Mouse (Mus musculus): ENCODE measurements at regions not wholly inside any gene's neighbourhood (a gene's known extent, or its start where the extent isn't known, plus 50 kb on each side); places are given as distances from the start of the nearest gene placed in this dataset.

DNA sequence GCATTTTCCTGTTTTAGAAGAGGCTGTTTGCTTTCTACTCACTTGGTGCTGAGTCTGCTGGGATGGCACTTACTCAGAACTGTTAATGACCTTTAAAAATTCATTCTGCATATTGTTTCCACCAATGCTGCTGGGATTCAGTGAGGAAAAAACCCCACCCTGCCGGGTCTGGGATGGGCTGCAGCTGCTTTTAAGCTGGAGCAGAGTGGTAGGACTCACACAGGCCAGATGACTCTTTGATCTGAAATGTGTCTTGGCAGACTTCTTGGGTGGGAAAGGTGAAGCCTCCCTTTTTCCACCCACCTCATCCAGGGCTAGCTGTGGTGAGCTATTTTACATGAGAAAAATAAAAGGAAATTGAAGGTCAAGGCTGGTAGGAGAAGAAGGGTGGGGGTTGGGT is 56.4 kb upstream of the Ddhd1 start:
- H3K36me3 ChIP-seq: no peaks in the 10 kb centered on the region
- DNase-seq (ENCODE audit: low spot score): no peak
- H3K27ac ChIP-seq: no peak overlapping the region
- WGBS: 59% methylated on average over 1 of the region's 1 CpGs
- H3K4me3 ChIP-seq: no peak overlapping the region
- H3K27me3 ChIP-seq (ENCODE audit: insufficient read depth, poor library complexity, severe bottlenecking): no peaks in the 10 kb centered on the region
- no peaks in the 10 kb centered on the region for H3K4me1 ChIP-seq (replicated peaks)
- no peaks in the 10 kb centered on the region for H3K9me3 ChIP-seq

DNA sequence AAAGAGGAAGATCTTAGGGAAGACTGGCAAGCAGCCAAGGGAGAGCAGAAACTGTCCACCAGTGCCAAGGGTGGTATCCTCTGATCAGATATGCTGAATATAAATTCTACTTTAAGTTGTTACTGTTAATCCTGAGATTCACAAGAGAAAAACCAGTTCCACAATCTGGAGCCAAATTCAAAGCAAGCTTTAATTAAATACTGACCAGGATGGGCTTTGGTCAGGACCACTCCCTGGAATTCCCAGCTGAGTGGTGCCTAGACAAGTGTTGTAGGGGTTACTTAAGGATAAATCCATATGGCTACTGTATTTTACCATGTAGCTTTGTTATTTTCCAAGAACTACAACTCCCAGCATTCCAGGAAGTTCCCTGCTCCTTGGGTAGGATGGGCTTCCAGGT is 56.8 kb upstream of the Ddhd1 start:
- H3K4me1 ChIP-seq (replicated peaks): no peaks in the 10 kb centered on the region
- no peak overlapping the region for H3K4me3 ChIP-seq
- H3K9me3 ChIP-seq: no peaks in the 10 kb centered on the region
- H3K27me3 ChIP-seq (ENCODE audit: insufficient read depth, poor library complexity, severe bottlenecking): no peaks in the 10 kb centered on the region
- H3K36me3 ChIP-seq: no peaks in the 10 kb centered on the region
- DNase-seq (ENCODE audit: low spot score): no peak
- H3K27ac ChIP-seq: no peak overlapping the region

DNA sequence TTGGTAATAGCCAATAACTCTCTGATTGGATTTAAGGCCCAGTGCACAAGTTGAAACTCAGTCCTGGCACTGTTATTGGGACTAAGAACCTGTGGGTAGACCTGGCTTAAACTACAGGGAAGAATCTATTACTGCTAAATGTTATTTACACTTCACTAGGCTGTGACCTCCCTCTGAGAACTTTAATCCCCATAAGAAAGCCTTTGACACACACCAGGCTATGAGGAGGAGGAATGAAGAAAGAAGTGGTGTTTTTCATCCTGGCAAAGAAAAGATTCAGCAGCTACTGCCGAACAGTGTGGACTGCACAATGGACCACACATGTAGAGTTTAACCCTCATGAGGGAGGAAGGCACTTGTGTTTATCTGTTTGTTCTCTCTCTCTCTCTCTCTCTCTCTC is 58.2 kb upstream of the Ddhd1 start:
- Histone ChIP-seq H3K36me3 (no peaks in the 10 kb centered on the region), H3K27ac (no peak overlapping the region), H3K4me3 (no peak overlapping the region), H3K4me1 (replicated peaks) (no peaks in the 10 kb centered on the region), H3K9me3 (no peaks in the 10 kb centered on the region), H3K27me3 (ENCODE audit: insufficient read depth, poor library complexity, severe bottlenecking) (no peaks in the 10 kb centered on the region)
- 22% methylated on average over 1 of the region's 1 CpGs for WGBS
- DNase-seq (ENCODE audit: low spot score): no peak

DNA sequence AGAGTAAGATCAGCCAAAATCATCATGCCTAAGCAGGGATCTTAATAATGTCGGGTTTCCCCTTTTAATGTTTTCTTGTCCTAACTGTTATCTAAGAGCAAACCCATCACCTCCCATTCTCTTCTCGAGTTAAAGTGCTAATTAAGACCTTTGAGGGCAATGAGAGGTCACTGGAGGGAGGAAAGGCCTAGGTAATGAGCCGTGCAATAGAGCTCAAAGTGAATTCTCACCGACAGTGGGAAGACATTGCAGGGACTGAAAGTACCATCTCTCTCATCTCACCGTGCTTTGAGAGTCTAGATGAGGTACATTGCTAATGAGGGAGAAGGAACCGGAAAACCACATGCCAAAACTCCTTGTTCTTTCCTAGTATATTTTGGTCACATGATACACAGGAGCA is 64.9 kb upstream of the Ddhd1 start:
- H3K36me3 ChIP-seq: no peaks in the 10 kb centered on the region
- no peaks in the 10 kb centered on the region for H3K9me3 ChIP-seq
- no peak overlapping the region for H3K27ac ChIP-seq
- H3K4me1 ChIP-seq (replicated peaks): no peaks in the 10 kb centered on the region
- no peak overlapping the region for H3K4me3 ChIP-seq
- no peak for DNase-seq (ENCODE audit: low spot score)
- WGBS: 44% methylated on average over 6 of the region's 6 CpGs
- H3K27me3 ChIP-seq (ENCODE audit: insufficient read depth, poor library complexity, severe bottlenecking): no peaks in the 10 kb centered on the region

DNA sequence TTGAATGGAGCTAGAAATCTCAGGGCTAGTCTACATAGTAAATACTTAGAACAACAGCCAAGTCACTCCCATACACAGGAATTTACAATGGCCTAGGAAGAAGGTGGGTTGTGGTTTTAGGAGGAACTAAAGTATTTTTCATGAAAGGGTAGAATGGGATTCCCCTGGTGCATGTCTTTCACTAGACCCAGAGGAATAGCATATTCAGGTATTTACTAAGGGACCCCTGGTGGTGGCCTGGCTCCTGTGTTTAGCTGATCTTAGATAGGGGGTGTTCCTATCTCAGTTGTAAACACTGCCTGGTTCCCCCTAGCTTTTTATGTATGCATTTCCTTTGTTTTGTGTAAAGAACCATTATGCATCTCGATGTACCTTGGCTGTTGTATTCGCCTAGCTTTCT is 66.4 kb upstream of the Ddhd1 start:
- Histone ChIP-seq H3K4me3 (no peak overlapping the region), H3K9me3 (no peaks in the 10 kb centered on the region), H3K27me3 (ENCODE audit: insufficient read depth, poor library complexity, severe bottlenecking) (no peaks in the 10 kb centered on the region), H3K36me3 (no peaks in the 10 kb centered on the region), H3K27ac (no peak overlapping the region), H3K4me1 (replicated peaks) (no peaks in the 10 kb centered on the region)
- no peak for DNase-seq (ENCODE audit: low spot score)
- 96% methylated on average over 2 of the region's 2 CpGs for WGBS

DNA sequence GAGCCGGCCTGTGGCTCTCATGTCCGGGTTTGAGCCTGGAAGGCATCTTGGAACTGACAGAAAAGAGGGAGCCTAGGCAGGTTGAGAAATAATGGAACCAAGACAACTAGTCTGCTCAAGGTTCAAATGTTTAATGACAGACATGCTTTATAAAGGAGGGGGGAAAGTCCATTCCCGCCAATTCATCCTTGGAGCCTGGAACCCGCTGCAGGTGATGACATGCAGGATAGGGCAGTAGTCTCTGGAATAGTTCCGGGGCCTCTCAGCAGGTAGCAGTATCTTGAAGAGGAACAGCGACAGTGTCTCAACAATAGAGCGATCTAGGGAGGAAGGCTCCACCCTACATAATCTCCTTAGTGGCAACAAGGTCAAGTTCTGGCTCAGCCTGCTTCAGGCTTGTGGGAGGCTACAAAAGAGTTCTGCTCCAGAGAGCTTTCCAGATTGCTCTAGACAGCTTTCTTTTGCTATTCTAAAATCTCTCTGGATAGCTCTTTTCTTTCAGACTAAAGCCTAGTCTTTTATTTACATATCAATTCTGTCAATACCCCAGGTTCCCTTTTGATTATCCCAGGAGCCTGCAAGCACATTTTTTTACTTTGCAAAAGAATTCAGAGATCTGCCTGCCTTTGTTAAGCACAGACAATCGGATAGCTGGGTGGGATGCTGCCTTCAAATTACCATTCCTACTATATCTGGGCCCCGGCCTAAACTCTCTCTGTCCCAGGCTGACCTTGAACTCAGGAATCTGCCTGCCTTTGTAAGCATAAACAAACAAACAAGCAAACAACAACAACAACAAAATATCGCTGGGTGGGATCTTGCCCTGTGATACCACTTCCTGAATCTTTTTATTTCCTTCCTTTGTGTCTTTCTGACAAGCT is 76.8 kb upstream of the Ddhd1 start:
- no peak overlapping the region for H3K4me3 ChIP-seq
- 69% methylated on average over 10 of the region's 10 CpGs for WGBS
- DNase-seq (ENCODE audit: low spot score): no peak
- no peaks in the 10 kb centered on the region for H3K36me3 ChIP-seq
- H3K9me3 ChIP-seq: no peaks in the 10 kb centered on the region
- no peak overlapping the region for H3K27ac ChIP-seq
- peaks cover 7% of the 10 kb centered on the region for H3K4me1 ChIP-seq (replicated peaks)
- no peaks in the 10 kb centered on the region for H3K27me3 ChIP-seq (ENCODE audit: insufficient read depth, poor library complexity, severe bottlenecking)

DNA sequence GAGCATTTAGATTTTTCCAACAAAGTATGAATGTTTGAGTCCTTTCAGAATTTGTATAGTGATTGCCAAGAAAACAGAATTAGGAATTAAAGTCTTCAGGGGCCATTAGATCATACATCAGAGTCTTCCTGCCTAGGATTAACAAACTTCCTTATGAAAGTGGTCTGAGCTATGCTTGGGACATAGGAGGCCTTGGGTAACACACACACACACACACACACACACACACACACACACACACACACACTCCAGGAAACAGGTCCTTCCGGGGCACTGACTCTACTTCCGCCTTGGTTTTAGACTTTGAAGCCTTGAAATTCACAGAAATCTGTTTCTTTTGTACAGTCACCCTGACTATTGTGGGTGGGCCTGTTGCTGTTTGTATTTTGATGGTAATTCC is 80.0 kb upstream of the Ddhd1 start:
- no peaks in the 10 kb centered on the region for H3K9me3 ChIP-seq
- H3K4me1 ChIP-seq (replicated peaks): peaks cover 16% of the 10 kb centered on the region
- no peak overlapping the region for H3K4me3 ChIP-seq
- 85% methylated on average over 2 of the region's 2 CpGs for WGBS
- no peak overlapping the region for H3K27ac ChIP-seq
- no peaks in the 10 kb centered on the region for H3K36me3 ChIP-seq
- no peaks in the 10 kb centered on the region for H3K27me3 ChIP-seq (ENCODE audit: insufficient read depth, poor library complexity, severe bottlenecking)
- DNase-seq (ENCODE audit: low spot score): no peak

DNA sequence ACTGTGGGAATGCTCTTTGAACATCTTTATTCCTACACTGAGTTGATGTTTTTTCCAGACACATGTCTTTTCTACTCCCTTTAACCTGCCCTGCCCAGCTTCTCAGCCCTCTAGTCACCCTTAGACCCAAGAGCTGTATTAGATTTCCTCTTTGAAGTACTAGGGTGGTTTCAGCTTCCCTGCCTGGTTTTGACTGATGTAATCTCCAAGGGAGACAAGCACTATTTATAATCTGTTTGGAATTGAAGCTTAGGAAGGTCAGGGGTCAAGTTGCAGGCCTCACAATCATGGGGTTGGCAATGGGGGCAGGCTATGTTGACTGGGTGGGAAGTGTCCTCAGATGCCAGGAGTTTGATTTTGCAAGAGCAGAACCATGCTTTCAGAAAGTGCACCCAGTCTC is 81.7 kb upstream of the Ddhd1 start:
- no peak overlapping the region for H3K27ac ChIP-seq
- peaks cover 16% of the 10 kb centered on the region for H3K4me1 ChIP-seq (replicated peaks)
- peak; percentile 23 for DNase-seq (ENCODE audit: low spot score)

DNA sequence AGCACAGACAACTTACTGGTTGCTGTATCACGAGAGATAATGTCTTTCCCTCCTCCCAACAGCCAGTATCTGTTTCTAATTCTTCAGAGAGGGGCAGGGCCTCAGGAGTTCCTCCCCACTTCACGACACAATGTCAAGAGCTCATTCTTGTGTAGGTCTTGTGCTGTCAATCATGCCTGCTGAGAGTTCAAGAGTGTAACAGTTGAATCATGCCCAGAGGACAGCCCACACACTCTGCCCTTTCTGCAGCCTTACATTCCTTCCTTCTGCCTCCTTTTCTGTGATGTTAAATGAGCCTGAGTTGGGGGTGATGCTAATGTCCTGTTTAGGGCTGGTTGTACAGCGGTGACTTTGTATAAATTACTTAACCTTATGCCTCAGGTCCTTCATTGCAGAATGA is 82.7 kb upstream of the Ddhd1 start:
- WGBS: 28% methylated on average over 3 of the region's 3 CpGs
- H3K9me3 ChIP-seq: no peaks in the 10 kb centered on the region
- no peak overlapping the region for H3K27ac ChIP-seq
- H3K36me3 ChIP-seq: no peaks in the 10 kb centered on the region
- peak; percentile 26 for DNase-seq (ENCODE audit: low spot score)
- no peak overlapping the region for H3K4me3 ChIP-seq
- no peaks in the 10 kb centered on the region for H3K27me3 ChIP-seq (ENCODE audit: insufficient read depth, poor library complexity, severe bottlenecking)
- H3K4me1 ChIP-seq (replicated peaks): peaks cover 16% of the 10 kb centered on the region

More for the DNA sequence above, 81.7 kb upstream of the Ddhd1 start:
- Histone ChIP-seq H3K27me3 (ENCODE audit: insufficient read depth, poor library complexity, severe bottlenecking) (no peaks in the 10 kb centered on the region), H3K9me3 (no peaks in the 10 kb centered on the region), H3K4me3 (no peak overlapping the region), H3K36me3 (no peaks in the 10 kb centered on the region)

DNA sequence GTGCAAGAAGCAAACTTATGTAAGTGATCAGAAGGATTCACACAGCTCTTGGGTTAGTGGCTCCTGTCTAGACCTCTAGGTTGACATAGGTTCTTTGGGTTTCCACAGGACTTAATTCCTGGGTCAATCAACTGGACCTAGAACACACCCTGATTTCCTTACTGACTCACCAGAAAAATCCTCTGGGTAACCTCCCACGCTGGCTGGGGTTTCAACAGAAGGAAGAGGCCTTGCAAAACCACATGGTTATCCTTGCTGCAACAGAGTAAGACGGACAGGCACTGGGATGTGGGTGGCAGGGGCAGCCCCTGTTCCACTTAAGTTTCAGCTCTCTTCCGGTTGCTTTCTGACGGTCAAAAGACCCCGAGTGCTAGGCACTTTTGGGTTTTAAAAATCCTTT is 88.2 kb upstream of the Ddhd1 start:
- H3K4me3 ChIP-seq: no peak overlapping the region
- DNase-seq (ENCODE audit: low spot score): no peak
- H3K36me3 ChIP-seq: no peaks in the 10 kb centered on the region
- no peaks in the 10 kb centered on the region for H3K9me3 ChIP-seq
- H3K4me1 ChIP-seq (replicated peaks): no peaks in the 10 kb centered on the region
- no peaks in the 10 kb centered on the region for H3K27me3 ChIP-seq (ENCODE audit: insufficient read depth, poor library complexity, severe bottlenecking)
- 83% methylated on average over 5 of the region's 5 CpGs for WGBS
- H3K27ac ChIP-seq: no peak overlapping the region

DNA sequence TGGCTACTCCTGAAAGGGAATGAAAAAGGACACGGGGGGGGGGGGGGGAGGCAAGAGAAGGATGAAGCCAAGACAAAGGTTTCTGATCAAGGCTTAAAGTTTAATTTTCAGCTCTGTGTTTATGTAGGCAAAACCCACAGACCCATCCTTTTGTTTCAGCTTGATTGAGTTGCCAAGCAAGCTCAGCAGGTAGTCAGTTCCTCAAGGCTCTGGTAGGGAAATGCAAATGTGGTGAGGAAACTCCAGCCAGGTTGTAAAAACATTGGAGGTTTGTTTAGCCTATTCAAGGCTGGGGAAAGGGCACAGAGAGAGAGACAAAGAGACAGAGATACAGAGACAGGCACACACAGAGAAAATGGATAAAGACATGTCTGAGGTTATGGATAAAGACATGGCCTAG is 99.4 kb upstream of the Ddhd1 start:
- Histone ChIP-seq H3K27me3 (ENCODE audit: insufficient read depth, poor library complexity, severe bottlenecking) (no peaks in the 10 kb centered on the region), H3K4me3 (no peak overlapping the region), H3K4me1 (replicated peaks) (no peaks in the 10 kb centered on the region), H3K36me3 (no peaks in the 10 kb centered on the region), H3K9me3 (no peaks in the 10 kb centered on the region), H3K27ac (no peak overlapping the region)
- no peak for DNase-seq (ENCODE audit: low spot score)
- 6% methylated on average over 1 of the region's 1 CpGs for WGBS

DNA sequence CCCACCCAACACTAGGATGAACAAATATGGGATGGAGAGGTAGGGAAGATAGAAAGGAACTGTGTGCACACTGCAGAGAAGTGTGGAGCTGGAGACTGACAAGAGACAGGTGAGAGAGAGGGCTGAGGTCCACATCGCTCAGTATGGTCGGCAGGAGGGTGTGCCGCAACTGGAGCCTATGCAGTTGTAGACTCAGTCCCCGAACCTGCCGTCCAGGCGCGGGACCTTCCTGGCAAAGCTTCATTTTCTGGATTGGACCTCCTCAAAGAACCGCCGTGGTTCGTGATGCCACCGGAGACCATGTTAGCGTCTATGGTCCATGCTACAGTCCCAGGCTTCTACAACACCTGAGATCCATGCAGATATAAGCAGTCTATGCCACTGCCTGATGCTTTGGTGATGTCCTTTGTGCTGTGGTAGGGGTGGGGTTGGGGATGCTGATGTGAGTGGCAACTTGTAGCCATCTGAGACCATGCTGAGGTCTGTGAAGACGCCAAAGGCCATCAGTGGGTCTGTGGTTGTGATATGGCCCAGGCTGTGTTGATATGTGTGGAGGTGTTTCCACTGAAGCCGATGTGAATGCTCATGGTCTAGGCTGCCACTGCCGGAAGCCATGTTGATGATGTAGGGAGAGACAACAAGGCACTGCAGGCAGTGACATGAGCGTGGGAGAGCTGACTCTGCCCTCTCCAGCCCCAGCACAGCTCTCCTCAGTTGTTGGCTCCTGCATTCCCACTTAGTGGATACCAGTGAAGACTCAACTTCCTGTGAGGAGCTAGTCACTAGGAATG is 103.1 kb upstream of the Ddhd1 start:
- DNase-seq (ENCODE audit: low spot score): no peak
- H3K9me3 ChIP-seq: no peaks in the 10 kb centered on the region
- no peaks in the 10 kb centered on the region for H3K36me3 ChIP-seq
- H3K4me3 ChIP-seq: no peak overlapping the region
- H3K4me1 ChIP-seq (replicated peaks): no peaks in the 10 kb centered on the region
- WGBS: 95% methylated on average over 16 of the region's 16 CpGs
- H3K27me3 ChIP-seq (ENCODE audit: insufficient read depth, poor library complexity, severe bottlenecking): no peaks in the 10 kb centered on the region
- H3K27ac ChIP-seq: no peak overlapping the region

DNA sequence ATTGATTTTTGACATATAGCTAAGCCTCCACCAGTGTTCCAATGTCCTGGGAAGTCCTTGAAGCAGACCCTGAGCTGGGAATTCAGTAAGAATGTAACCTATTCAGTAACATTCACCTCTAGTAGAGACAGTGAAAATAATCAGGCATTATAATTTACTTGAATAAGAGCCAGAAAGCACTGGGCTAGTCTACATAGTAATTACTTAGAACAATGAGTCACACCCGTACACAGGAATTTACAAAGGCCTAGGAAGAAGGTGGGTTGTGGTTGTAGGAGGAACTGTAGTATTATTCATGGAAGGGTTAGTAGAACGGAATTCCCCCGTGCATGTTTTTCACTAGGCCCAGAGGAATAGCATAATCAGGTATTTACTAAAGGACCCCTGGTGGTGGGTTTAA is 106.3 kb upstream of the Ddhd1 start:
- Histone ChIP-seq H3K4me3 (no peak overlapping the region), H3K27me3 (ENCODE audit: insufficient read depth, poor library complexity, severe bottlenecking) (no peaks in the 10 kb centered on the region), H3K4me1 (replicated peaks) (no peaks in the 10 kb centered on the region), H3K27ac (no peak overlapping the region), H3K9me3 (no peaks in the 10 kb centered on the region), H3K36me3 (no peaks in the 10 kb centered on the region)
- no peak for DNase-seq (ENCODE audit: low spot score)
- 71% methylated on average over 3 of the region's 3 CpGs for WGBS

All from hindbrain, embryonic 10.5 days (tissue).